Mouse (Mus musculus) layer of hippocampus, adult 9-11 months (tissue): ENCODE measurements around the gene Sipa1l3.

Experiments
- DNase-seq: peaks from one replicate; pipeline ENCODE4 v3.0.0; 2022

The Sipa1l3 gene

GRCm38 (mm10) chr7:29367166-29368003 lies 151.1 kb downstream of the Sipa1l3 start:
- peak; percentile 47 for DNase-seq

DNA sequence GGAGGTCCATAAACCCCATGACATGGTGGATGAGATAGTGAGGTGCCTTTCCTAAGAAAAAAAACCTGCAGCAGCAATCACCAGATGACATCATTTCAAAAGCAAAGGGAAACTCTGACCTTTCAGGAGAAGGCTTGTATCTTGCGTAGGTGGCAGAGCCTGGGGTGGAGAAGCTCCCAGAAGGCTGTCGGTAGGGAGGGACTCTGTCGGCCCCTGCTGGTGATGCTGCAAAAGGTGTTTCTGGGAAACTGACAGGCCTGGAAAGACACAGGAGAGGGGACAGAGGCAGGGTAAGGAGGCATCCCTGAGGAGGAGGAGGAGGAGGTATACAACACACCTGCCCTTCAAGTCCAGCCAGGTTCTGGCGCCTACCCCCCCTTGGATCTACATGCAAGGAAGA lies 154.4 kb downstream of the Sipa1l3 start:
- DNase-seq = no peak

- peak; percentile 60 for DNase-seq
Observed at GRCm38 (mm10) chr7:29361497-29361896, 156.9 kb downstream of the Sipa1l3 start.

DNA sequence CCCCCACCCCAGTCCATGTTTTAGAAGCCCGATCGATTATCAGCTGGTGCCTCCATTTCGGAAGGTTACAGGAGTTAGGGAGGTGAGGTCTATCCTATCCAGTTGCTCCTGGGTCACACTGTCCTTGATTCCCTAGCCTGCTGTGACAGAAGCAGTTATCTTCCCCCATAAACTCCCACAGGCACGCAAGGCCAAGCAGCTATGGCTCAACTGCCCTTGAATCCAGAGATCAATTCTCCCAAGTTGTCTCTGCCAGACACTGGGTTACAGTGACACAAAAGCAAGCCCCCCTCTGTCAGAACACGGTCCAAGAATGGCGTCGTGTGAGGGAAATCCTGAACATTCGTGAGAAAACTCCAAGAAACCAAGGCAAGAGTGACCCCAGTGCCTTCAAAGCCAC lies 163.0 kb downstream of the Sipa1l3 start:
- no peak for DNase-seq

- peak; percentile 72 for DNase-seq
Observed at GRCm38 (mm10) chr7:29354161-29354560, 164.3 kb downstream of the Sipa1l3 start.

DNA sequence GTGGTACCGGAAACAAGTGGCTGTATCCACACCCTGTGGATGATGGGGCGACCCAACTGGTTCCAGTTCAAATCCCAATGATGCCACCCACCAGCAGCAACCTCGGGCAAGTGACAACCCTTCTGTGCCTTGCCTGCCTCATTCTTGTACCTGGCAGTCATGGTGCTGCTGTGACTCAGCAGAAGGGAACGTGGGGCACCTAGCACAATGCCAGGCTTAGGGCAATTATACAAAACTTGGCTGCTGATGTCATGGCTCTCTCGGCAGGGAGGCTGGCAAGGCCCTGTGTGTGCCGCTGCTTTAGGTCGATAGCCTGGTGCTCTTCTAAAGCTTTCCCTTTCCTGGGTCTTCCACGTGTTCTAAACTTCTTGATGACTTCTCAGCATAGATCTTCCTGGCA lies 166.2 kb downstream of the Sipa1l3 start:
- DNase-seq = no peak

- no peak for DNase-seq
Observed at GRCm38 (mm10) chr7:29350489-29350888, 168.0 kb downstream of the Sipa1l3 start.

DNA sequence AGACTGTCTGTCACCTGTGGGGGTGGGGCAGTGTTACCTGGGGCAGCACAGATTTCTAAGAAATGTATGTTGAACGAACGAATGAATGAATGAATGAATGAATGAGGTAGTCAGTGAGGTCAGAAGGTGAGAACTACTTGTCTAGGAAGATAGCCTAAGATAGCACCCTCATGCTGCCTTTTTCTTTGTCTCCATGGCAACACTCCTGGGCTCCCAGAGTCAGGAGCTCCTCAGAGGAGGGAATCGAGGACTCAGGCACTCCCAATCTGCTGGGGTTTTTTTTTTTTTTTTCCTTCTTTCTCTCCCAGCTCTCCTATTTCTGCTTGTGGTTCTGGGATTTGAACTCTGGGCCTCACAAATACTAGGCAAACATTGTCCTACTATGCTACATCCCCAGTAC lies 172.2 kb downstream of the Sipa1l3 start:
- no peak for DNase-seq

DNA sequence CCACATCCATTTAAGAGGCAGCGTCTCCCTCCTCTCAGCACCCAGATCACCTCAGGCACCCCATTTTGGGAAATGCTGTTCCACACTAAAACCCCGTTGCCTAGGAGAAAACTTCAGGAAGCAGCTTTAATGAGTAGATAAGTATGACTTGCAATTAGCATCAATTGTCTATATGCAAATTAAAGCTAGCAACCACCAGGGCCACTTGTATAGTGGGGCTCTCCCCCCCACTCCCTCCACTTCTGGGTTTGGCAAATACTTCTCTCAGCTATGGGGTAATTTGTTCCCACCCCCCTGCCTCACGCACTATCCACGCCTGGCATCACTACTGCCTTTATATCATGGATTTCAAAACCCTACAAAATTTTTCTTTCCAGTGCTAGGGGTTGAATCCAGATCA lies 172.9 kb downstream of the Sipa1l3 start:
- no peak for DNase-seq

DNA sequence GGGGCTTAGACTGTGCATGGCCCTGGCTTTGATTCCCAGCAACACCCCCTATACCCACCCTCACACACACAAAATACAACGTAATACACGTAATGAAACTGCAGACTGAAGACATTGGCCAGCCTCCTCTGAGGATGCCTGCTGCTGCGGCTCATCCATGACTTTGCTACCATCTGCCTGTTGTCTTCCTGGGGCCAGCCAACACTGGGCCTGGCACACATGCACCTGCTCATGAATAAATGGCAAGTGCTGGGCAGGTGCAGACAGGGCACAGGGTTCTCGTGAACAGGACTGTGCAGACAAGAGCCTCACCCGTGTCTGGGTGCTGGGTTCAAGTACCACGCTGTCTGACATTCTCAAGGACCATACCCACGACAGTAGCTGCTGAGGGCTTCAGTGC lies 174.7 kb downstream of the Sipa1l3 start:
- DNase-seq = no peak

DNA sequence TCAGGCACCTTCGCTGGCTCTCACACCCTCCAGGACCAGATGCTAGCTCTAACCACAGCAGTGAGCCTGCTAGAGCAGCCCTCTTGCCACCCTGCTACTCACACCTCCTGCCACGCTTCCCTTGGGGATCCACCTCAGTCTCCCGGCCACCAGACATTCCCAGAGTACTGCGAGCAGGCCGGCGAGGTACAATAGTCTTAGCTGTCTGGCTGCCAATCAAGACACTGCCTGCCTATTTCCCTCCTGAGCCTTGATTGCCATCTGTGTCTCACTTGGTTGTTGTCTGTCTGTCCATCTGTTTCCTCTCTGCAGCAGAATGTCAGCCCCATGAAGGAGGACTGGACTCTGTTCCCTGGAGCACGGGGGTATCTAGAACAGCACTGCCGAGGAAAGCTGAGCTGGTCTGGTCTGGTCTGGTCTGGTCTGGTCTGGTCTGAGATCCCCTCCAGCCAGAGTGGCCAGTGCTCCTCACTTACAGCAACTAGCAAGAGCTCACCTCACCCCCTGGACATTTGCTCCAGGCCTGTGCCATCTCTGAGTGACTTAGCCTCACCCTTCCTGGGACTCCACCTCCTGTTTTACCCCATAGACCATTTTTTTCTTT lies 175.8 kb downstream of the Sipa1l3 start:
- DNase-seq = peak; percentile 66

DNA sequence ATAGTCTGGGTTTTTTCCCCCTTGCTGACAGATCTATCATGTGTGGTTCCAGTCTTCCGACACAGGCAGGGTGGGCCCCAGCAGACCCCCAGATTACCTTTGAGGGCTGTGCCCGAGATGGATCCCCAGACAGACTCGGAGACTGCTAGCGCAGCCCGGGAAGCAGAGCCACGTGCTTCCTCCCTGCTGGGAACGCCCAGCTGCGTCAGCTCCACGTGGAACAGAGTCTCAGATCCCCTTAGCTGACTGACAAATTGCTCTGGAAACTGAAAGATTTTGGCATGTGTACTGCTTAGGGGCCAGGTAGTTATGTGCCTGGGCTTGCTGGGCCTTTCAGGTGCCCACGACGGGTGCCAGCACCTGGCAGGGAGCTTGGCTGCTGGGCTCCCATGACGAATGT lies 176.7 kb downstream of the Sipa1l3 start:
- DNase-seq = no peak

GRCm38 (mm10) chr7:29340838-29341237 lies 177.6 kb downstream of the Sipa1l3 start:
- no peak for DNase-seq

- no peak for DNase-seq
Observed at GRCm38 (mm10) chr7:29340247-29340646, 178.2 kb downstream of the Sipa1l3 start.

GRCm38 (mm10) chr7:29338984-29339679 lies 179.3 kb downstream of the Sipa1l3 start:
- DNase-seq = no peak

DNA sequence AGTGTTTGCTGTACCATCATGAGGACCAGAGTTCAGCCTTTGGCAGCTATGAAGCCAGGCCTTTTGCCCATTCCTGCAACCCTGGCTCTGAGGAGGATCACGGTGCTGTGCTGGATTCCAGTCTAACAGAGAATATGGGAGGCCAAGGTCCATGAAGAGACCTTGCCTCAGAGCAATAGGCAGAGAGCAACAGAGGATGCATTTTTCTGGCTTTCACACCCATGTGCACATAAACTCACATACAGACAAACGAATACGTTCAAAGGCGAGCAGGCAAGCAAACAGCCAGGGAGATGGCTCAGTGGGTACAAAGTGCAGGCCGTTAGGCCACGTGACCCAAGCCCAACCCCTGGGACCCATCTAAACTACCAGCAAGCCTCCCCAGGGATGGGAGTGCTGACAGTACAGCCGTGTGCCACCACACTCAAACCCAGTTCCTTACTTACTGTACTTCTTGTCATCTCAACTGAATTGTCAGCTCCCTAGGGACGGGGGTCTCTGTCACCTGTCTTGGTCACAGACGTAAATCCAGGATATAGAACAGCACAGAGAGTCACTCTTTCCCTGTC lies 180.0 kb downstream of the Sipa1l3 start:
- DNase-seq = no peak

GRCm38 (mm10) chr7:29337766-29338165 lies 180.7 kb downstream of the Sipa1l3 start:
- DNase-seq = no peak

DNA sequence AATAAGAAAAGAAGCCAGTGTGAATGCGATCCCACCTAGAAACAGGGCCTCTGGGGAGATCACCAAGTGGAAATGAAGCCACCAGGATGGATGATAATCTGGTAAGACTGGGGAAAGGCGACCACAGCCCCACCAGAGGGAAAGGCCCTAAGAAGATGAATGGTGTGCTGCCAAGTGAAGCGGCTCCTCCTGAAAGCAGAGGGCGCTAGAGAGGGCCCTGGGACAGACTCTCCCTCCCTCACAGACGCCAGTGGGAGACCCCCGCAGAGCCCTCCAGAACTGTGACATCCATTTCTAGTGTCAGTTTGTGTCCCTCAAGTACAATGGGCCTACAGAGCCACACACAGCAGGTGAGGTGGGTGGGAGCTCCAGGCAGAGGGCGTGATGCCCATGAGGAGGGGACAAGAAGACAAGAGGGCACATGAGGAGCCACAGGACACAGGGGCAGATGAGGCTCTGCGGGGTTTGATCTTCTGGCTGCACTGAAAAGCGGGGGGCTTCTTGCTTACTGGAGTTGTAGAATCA lies 181.6 kb downstream of the Sipa1l3 start:
- no peak for DNase-seq

GRCm38 (mm10) chr7:29335841-29336671 lies 182.4 kb downstream of the Sipa1l3 start:
- DNase-seq = no peak

- no peak for DNase-seq
Observed at GRCm38 (mm10) chr7:29335276-29335675, 183.2 kb downstream of the Sipa1l3 start.

DNA sequence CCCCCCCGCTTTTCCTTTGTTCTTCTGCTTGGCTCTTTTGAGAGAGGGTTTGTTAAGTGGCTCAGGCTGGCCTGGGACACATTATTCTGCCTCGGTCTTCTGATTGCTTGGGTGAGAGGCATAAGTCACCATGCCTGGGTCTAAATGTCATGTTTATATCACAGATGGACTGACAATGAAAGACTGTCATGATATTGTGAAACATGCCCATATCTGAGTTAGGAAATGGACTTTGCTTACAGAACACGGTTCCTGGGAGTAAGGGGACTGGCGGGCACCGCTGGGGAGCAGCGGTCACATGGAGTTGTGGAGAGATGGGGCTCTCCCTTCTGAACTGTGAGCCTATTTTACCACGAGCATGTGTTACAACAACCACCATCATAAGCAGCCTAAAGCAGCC lies 184.3 kb downstream of the Sipa1l3 start:
- DNase-seq = no peak

GRCm38 (mm10) chr7:29328984-29329383 lies 189.5 kb downstream of the Sipa1l3 start:
- DNase-seq = no peak
